Mouse (Mus musculus) C2C12 (cell line): ENCODE data around the gene Sh2b1.

ENCODE experiments used
- CEBPB ChIP-seq: IDR thresholded peaks from one replicate; pipeline ENCODE4 v1.6.1; 2011; ENCODE audit warnings: low read depth, mild to moderate bottlenecking, control low read depth, moderate library complexity
- CTCF ChIP-seq: IDR thresholded peaks from one replicate; pipeline ENCODE4 v1.5.1; 2011; ENCODE audit not compliant: control insufficient read depth, insufficient read depth, insufficient read length
- MAX ChIP-seq: IDR thresholded peaks from one replicate; pipeline ENCODE4 v1.6.1; 2011; ENCODE audit warnings: mild to moderate bottlenecking, control low read depth
- MYOD1 ChIP-seq: IDR thresholded peaks from one replicate; pipeline ENCODE4 v1.6.1; 2011; ENCODE audit warnings: low read depth; ENCODE audit not compliant: control insufficient read depth, insufficient read length
- MYOG ChIP-seq: IDR thresholded peaks from one replicate; pipeline ENCODE4 v1.6.1; 2011; ENCODE audit not compliant: control insufficient read depth, insufficient read length; ENCODE audit errors: extremely low read depth
- USF1 ChIP-seq: IDR thresholded peaks from one replicate; pipeline ENCODE4 v1.6.1; 2011; ENCODE audit warnings: low read depth, mild to moderate bottlenecking, control low read depth, moderate library complexity

DNA sequence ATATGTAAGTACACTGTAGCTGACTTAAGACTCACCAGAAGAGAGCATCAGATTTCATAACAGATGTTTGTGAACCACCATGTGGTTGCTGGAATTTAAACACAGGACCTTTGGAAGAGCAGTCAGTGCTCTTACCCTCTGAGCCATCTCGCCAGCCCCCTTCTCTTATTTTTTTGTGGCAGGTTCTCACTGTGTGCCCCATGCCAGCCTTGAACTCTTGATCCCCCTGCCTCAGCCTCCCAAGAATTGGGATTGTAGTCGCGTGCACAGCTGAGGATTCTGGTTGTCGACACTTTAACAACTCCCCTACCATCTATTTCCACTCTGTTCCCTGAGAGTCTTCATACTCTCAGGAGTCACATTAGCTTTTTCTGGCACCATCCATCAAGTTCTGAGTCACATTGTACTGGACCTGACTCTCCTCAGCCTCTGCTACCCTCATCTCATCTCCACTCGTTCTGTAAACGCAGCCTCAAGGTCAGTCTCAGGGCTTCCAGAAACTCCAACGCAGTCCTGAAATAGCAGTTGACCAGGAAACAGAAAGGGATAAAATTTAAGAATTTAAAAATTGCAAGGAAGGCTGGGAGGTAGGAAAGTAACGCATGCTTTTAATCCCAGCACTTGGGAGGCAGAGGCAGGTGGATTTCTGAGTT lies 32.0 kb upstream of the Sh2b1 start:
- TF ChIP-seq CTCF (no peak), CEBPB (no peak), MAX (no peak), USF1 (no peak), MYOD1 (no peak), MYOG (no peak)
